Mouse (Mus musculus) myocyte (in vitro differentiated cells): ENCODE data around the gene Clec3b. TPM values are rescaled to one million over a fixed set of nuclear protein-coding genes. Genes with fewer than 3 reads are reported as not detected.
A peak's percentile ranks its signal among the peaks of the same experiment; 100 is the strongest.

Experiments used
- H3K27me3 ChIP-seq: one replicate; pipeline ENCODE4 v1.6.1; 2011; ENCODE audit not compliant: control insufficient read depth, insufficient read depth, insufficient read length
- H3K36me3 ChIP-seq: one replicate; pipeline ENCODE4 v1.6.1; 2011; ENCODE audit not compliant: control insufficient read depth, insufficient read depth
- H3K4me2 ChIP-seq: one replicate; pipeline ENCODE4 v1.6.1; 2011; ENCODE audit warnings: low read depth, control low read depth
- H3K4me3 ChIP-seq: one replicate; pipeline ENCODE4 v1.5.1; 2011; ENCODE audit warnings: mild to moderate bottlenecking, control low read depth, moderate library complexity
- H3K79me2 ChIP-seq: one replicate; pipeline ENCODE4 v1.6.1; 2011; ENCODE audit not compliant: control insufficient read depth, insufficient read depth
- H3ac ChIP-seq: one replicate; pipeline ENCODE4 v1.6.1; 2011; ENCODE audit not compliant: control insufficient read depth, insufficient read length
- CEBPB ChIP-seq: IDR thresholded peaks from 2 replicates; pipeline ENCODE4 v1.6.1; 2011; ENCODE audit warnings: mild to moderate bottlenecking, moderate library complexity; ENCODE audit not compliant: poor library complexity, insufficient read depth, severe bottlenecking
- E2F4 ChIP-seq: IDR thresholded peaks from one replicate; pipeline ENCODE4 v1.6.1; 2011; ENCODE audit warnings: mild to moderate bottlenecking, control low read depth, moderate library complexity; ENCODE audit not compliant: insufficient read depth
- MAX ChIP-seq: IDR thresholded peaks from one replicate; pipeline ENCODE4 v1.6.1; 2011; ENCODE audit warnings: low read depth, mild to moderate bottlenecking, control low read depth
- MYOD1 ChIP-seq, 3 experiments: IDR thresholded peaks; one replicate each; pipeline ENCODE4 v1.6.1; 2011; ENCODE audit warnings: control low read depth in 2 of 3, low read depth in 2 of 3, mild to moderate bottlenecking in 2 of 3, moderate library complexity in 1 of 3; ENCODE audit not compliant: insufficient read length in 2 of 3, control insufficient read depth in 1 of 3
- MYOG ChIP-seq, 3 experiments: IDR thresholded peaks; one replicate each; pipeline ENCODE4 v1.6.1; 2011; ENCODE audit warnings: control low read depth in 2 of 3, low read depth in 2 of 3, mild to moderate bottlenecking in 2 of 3; ENCODE audit not compliant: insufficient read length in 2 of 3, control insufficient read depth in 1 of 3, insufficient read depth in 1 of 3
- POLR2A ChIP-seq: IDR thresholded peaks from one replicate; pipeline ENCODE4 v1.6.1; 2011; ENCODE audit warnings: low read depth, mild to moderate bottlenecking, control low read depth, moderate library complexity; ENCODE audit not compliant: insufficient read length
- POLR2AphosphoS2 ChIP-seq: IDR thresholded peaks from one replicate; pipeline ENCODE4 v1.6.1; 2011; ENCODE audit warnings: low read depth, control low read depth; ENCODE audit not compliant: insufficient read length
- REST ChIP-seq: IDR thresholded peaks from one replicate; pipeline ENCODE4 v1.6.1; 2011; ENCODE audit warnings: mild to moderate bottlenecking, control low read depth, moderate library complexity; ENCODE audit not compliant: insufficient read depth, insufficient read length
- SRF ChIP-seq: IDR thresholded peaks from one replicate; pipeline ENCODE4 v1.6.1; 2011; ENCODE audit warnings: low read depth; ENCODE audit not compliant: control insufficient read depth, insufficient read length
- TCF12 ChIP-seq: IDR thresholded peaks from one replicate; pipeline ENCODE4 v1.6.1; 2011; ENCODE audit warnings: mild to moderate bottlenecking, control low read depth; ENCODE audit not compliant: poor library complexity, insufficient read depth, severe bottlenecking
- TCF3 ChIP-seq: IDR thresholded peaks from one replicate; pipeline ENCODE4 v1.6.1; 2011; ENCODE audit warnings: low read depth, control low read depth; ENCODE audit not compliant: insufficient read length
- USF1 ChIP-seq: IDR thresholded peaks from one replicate; pipeline ENCODE4 v1.6.1; 2011; ENCODE audit warnings: low read depth, mild to moderate bottlenecking, control low read depth, moderate library complexity
- polyA plus RNA-seq: library from polyadenylated mRNA; unstranded; fragments of >200 nt; fragmentation: generic; extraction: Trizol; gene quantifications from one replicate; pipeline ENCODE4 v1.2.1, GENCODE M21; 2012; ENCODE audit warnings: missing spikeins

The Clec3b gene
- polyA plus RNA-seq, 1 experiment = 0.10 TPM

GRCm38 (mm10) chr9:123187589-123187988 lies 36.8 kb downstream of the Clec3b start:
- H3K4me3 ChIP-seq = no peak overlapping the region
- H3K4me2 ChIP-seq = peak overlapping the region; percentile 45
- H3K79me2 ChIP-seq = no peaks in the 10 kb centered on the region
- TF ChIP-seq MYOG (IDR thresholded peaks at IDR 0.05; ENCODE audit: control insufficient read depth in 1 of 3, insufficient read depth in 1 of 3, insufficient read length in 2 of 3, low read depth in 2 of 3) (peak in 1 of 3 experiments; percentile 4), POLR2AphosphoS2 (no peak)
- no peaks in the 10 kb centered on the region for H3K36me3 ChIP-seq
- no peaks in the 10 kb centered on the region for H3K27me3 ChIP-seq
- H3ac ChIP-seq = no peak overlapping the region

- Histone ChIP-seq H3K79me2 (no peaks in the 10 kb centered on the region), H3K4me2 (peak overlapping the region; percentile 45), H3K4me3 (no peak overlapping the region), H3K27me3 (no peaks in the 10 kb centered on the region), H3ac (no peak overlapping the region), H3K36me3 (no peaks in the 10 kb centered on the region)
- TF ChIP-seq MYOG (IDR thresholded peaks at IDR 0.05; ENCODE audit: control insufficient read depth in 1 of 3, insufficient read depth in 1 of 3, insufficient read length in 2 of 3, low read depth in 2 of 3) (no peak), POLR2A (no peak), TCF12 (no peak), E2F4 (no peak), MAX (no peak), TCF3 (no peak), REST (no peak), SRF (no peak), MYOD1 (IDR thresholded peaks at IDR 0.05; ENCODE audit: control insufficient read depth in 1 of 3, insufficient read length in 2 of 3, low read depth in 2 of 3) (no peak), CEBPB (no peak), POLR2AphosphoS2 (no peak), USF1 (no peak)
These were observed 37.5 kb downstream of the Clec3b start for GRCm38 (mm10) chr9:123188271-123188670.

- TF ChIP-seq E2F4 = no peak
- TF ChIP-seq TCF12 = no peak
- TF ChIP-seq POLR2AphosphoS2 = no peak
- no peak for TF ChIP-seq TCF3
- no peak for TF ChIP-seq SRF
- no peak for TF ChIP-seq USF1
- TF ChIP-seq MYOG (IDR thresholded peaks at IDR 0.05; ENCODE audit: control insufficient read depth in 1 of 3, insufficient read depth in 1 of 3, insufficient read length in 2 of 3, low read depth in 2 of 3) = no peak
- TF ChIP-seq REST = no peak
- TF ChIP-seq MAX = no peak
- TF ChIP-seq MYOD1 (IDR thresholded peaks at IDR 0.05; ENCODE audit: control insufficient read depth in 1 of 3, insufficient read length in 2 of 3, low read depth in 2 of 3) = no peak
- TF ChIP-seq CEBPB = no peak
- no peak for TF ChIP-seq POLR2A
- H3K79me2 ChIP-seq = no peaks in the 10 kb centered on the region
- H3K4me2 ChIP-seq = no peak overlapping the region
- no peaks in the 10 kb centered on the region for H3K27me3 ChIP-seq
- no peaks in the 10 kb centered on the region for H3K36me3 ChIP-seq
- H3K4me3 ChIP-seq = no peak overlapping the region
- H3ac ChIP-seq = no peak overlapping the region
These were observed 49.4 kb downstream of the Clec3b start for GRCm38 (mm10) chr9:123200116-123200515.

- Histone ChIP-seq H3K27me3 (no peaks in the 10 kb centered on the region), H3K4me2 (no peak overlapping the region), H3K79me2 (no peaks in the 10 kb centered on the region), H3K4me3 (no peak overlapping the region), H3ac (no peak overlapping the region), H3K36me3 (no peaks in the 10 kb centered on the region)
- TF ChIP-seq POLR2AphosphoS2 (no peak), MAX (no peak), E2F4 (no peak), POLR2A (no peak), USF1 (no peak), MYOD1 (IDR thresholded peaks at IDR 0.05; ENCODE audit: control insufficient read depth in 1 of 3, insufficient read length in 2 of 3, low read depth in 2 of 3) (no peak), SRF (no peak), MYOG (IDR thresholded peaks at IDR 0.05; ENCODE audit: control insufficient read depth in 1 of 3, insufficient read depth in 1 of 3, insufficient read length in 2 of 3, low read depth in 2 of 3) (no peak), CEBPB (no peak), REST (no peak), TCF12 (no peak), TCF3 (no peak)
These were observed 55.8 kb downstream of the Clec3b start for GRCm38 (mm10) chr9:123206526-123206925.

- Histone ChIP-seq H3K36me3 (no peaks in the 10 kb centered on the region), H3K4me3 (no peak overlapping the region), H3K79me2 (no peaks in the 10 kb centered on the region), H3K27me3 (no peaks in the 10 kb centered on the region), H3ac (no peak overlapping the region), H3K4me2 (no peak overlapping the region)
- TF ChIP-seq MYOG (IDR thresholded peaks at IDR 0.05; ENCODE audit: control insufficient read depth in 1 of 3, insufficient read depth in 1 of 3, insufficient read length in 2 of 3, low read depth in 2 of 3) (no peak), MYOD1 (IDR thresholded peaks at IDR 0.05; ENCODE audit: control insufficient read depth in 1 of 3, insufficient read length in 2 of 3, low read depth in 2 of 3) (no peak), TCF3 (no peak)
These were observed 56.2 kb downstream of the Clec3b start for GRCm38 (mm10) chr9:123206948-123207347.

Other genes with a start within 250 kb of the Clec3b start
- not detected for gene Zfp105, start 227.9 kb upstream of the Clec3b start, polyA plus RNA-seq
- 4.7 TPM for gene 1110059G10Rik, start 199.9 kb upstream of the Clec3b start, polyA plus RNA-seq
- gene Kif15, start 199.9 kb upstream of the Clec3b start, polyA plus RNA-seq = 3.8 TPM
- 6.4 TPM for gene Tmem42, start 129.6 kb upstream of the Clec3b start, polyA plus RNA-seq
- 0.25 TPM for gene Tgm4, start 116.2 kb upstream of the Clec3b start, polyA plus RNA-seq
- 44.0 TPM for gene Zdhhc3, start 37.7 kb upstream of the Clec3b start, polyA plus RNA-seq
- gene Exosc7, start 37.7 kb upstream of the Clec3b start, polyA plus RNA-seq = 28.2 TPM
- not detected for gene Cdcp1, start 65.1 kb downstream of the Clec3b start, polyA plus RNA-seq
- gene Tmem158, start 109.8 kb downstream of the Clec3b start, polyA plus RNA-seq = 14.0 TPM
- 579 TPM for gene Lars2, start 216.0 kb downstream of the Clec3b start, polyA plus RNA-seq